Mouse (Mus musculus) ES-CJ7 (cell line): Measurements from ENCODE around the gene D6Ertd527e.

Source experiments
- DNase-seq: peaks from one replicate; pipeline ENCODE4 v3.0.0; 2011; ENCODE audit warnings: low read depth, low spot score

Gene D6Ertd527e

GRCm38 (mm10) chr6:87151427-87151826 is 46.9 kb downstream of the D6Ertd527e start:
- DNase-seq, result no peak

DNA sequence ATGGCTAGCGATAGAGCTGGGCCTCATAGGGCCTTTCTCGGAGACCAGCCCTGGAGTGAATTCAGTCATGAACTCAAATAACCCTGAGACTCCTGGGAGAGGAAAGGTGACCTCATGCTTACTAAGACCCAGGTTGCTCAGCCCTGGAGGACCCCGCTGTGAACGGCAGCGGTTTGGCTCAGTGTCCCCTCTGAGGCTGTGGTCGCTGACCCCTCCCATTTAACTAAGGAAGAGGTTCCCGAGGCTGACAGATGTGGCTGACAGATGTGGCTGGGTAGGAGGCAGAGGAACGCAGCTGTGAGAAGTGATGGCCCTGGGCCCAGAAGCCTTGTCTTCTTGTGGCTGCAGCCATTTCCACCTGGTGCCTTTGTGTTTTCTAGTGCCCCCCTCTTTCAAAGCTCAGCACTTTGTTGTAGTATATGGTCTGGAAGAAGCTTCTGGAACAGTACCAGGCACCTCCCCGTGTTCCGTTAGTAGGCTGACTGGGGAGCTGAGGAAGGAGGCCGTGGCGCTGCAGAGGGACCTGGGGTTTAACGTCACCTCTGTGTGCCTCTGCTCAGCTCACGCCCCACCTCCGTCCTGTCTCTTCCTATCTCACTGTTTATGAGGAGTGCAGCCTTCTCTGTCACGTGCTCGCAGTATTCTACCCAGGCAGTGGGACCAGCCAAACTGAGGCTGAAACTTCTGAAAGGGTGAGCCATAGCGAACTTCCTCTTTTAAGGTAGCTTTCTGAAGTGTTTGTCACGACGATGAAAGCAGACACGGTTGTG is 48.1 kb downstream of the D6Ertd527e start:
- DNase-seq, result no peak

DNA sequence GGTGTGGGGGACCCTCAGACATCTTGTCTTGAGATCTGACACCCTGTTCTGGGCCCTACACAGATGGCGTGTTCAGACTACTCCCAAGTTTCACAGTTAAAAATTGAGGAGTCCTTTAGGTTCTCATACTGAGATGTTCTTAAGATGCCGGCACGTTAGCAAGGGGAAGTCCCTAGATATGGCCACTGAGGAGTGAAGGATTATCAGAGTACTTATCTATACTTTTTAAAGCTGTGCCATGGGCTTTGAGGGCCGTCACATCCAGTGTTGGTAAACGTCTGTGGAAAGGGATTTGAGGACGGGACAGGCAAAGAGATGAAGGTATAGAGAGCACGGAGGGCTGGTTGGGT is 48.7 kb downstream of the D6Ertd527e start:
- DNase-seq, result no peak

GRCm38 (mm10) chr6:87153836-87154235 is 49.3 kb downstream of the D6Ertd527e start:
- no peak for DNase-seq

DNA sequence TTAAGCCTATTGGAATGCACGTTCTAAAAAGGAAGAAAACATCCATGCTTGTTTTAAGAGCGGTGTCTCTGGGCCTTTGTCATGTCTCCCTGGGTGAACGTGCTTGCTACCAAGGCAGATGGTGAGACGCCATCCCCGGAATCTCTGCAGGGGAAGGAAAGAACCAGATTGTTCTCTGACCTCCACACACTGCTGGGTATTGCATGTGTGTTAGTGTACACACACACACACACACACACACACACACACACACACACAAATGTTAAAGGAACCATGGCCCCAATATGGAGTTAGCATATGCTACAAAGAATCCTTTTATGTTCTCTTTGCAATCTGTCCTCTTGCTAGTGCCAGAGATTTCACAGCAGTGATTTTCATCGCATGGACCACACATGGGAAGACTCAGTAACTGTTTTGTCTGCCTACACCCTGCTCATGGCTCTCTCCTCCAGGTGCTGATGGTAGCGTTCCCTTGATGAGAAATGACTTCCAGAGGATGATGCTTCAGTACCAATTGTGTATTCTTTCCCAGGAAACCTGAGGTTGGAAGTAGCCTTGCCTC is 53.6 kb downstream of the D6Ertd527e start:
- no peak for DNase-seq

- no peak for DNase-seq
Observed at GRCm38 (mm10) chr6:87160196-87160595, 55.6 kb downstream of the D6Ertd527e start.

DNA sequence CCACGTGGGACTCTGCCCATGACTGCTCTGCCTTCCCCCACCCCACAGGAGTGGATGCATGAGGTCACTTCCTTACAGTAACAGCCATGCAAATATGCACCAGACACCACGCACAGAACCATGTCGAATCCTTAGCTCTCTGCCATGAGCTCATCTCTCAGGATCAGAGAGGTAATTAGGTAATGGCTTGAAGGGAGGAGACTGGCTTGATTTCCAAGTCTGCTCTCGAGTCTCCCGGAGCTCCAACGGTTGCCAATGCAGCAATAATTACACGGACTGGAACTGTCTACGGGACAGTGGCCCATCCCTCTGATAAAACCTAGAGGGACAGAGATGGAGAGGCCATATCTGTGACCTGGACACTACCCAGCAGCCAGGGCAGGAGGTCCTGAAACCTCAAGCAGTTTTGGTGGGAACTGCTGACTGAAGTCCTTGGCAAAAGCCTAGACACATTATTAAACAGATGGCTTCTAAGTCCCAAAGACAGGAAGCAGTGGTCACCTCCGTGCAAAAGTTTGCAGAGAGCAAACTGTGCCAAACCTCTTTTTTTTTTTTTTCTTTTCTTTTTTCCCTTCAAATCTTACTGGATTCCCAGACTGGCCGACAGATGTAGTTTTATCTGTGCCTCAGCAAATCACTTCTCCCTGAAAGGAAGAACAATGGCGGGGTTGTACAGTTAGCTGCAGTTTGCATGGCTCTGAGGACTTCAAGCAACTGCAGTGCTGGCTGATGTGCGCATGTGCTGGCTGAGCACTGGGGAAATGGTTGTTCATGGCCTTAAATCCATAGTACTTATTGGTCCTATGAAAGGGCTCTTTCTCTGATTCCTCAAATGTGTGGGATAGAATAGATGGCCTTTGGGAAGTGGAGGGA is 57.1 kb downstream of the D6Ertd527e start:
- DNase-seq, result no peak
